Mouse (Mus musculus): ENCODE results near the gene Srrm4. TPM values are rescaled to one million over a fixed set of nuclear protein-coding genes. Genes with fewer than 3 reads are reported as not detected.

The Srrm4 gene
- total and polyA plus RNA-seq, 2 experiments from 2014 or later, result 8.0 to 15.4 TPM

GRCm38 (mm10) chr5:116405934-116406333 is 185.7 kb downstream of the Srrm4 start:
- H3K4me1 ChIP-seq (ENCODE audit: insufficient read depth, low read length), result no peaks in the 10 kb centered on the region; the same call in 1 of the 2 replicates
- DNase-seq (ENCODE audit: low spot score) (no peak), ATAC-seq (ENCODE audit: low FRiP score) (no peak)
- H3K27ac ChIP-seq (ENCODE audit: low read depth, low read length), result no peak overlapping the region
- H3K9ac ChIP-seq (replicated peaks; ENCODE audit: low read length, poor library complexity, severe bottlenecking), result no peak overlapping the region
- H3K9me3 ChIP-seq (ENCODE audit: low read length), result no peaks in the 10 kb centered on the region
- 83% methylated on average over 1 of the region's 1 CpGs for WGBS
- no peak overlapping the region for H3K4me2 ChIP-seq (ENCODE audit: low read depth, low read length, poor library complexity, severe bottlenecking)
- no peaks in the 10 kb centered on the region for H3K36me3 ChIP-seq (ENCODE audit: insufficient read depth, low read length)
- no peak overlapping the region for H3K4me3 ChIP-seq (ENCODE audit: low read depth, low read length)
- TF ChIP-seq CTCF (IDR thresholded peaks at IDR 0.05), result no peak
- no peaks in the 10 kb centered on the region; the same call in 1 of the 2 replicates for H3K27me3 ChIP-seq (ENCODE audit: insufficient read depth, low read length)

GRCm38 (mm10) chr5:116404063-116404462 is 187.6 kb downstream of the Srrm4 start:
- Histone ChIP-seq H3K9me3 (ENCODE audit: low read length) (no peaks in the 10 kb centered on the region), H3K27ac (ENCODE audit: low read depth, low read length) (no peak overlapping the region), H3K4me1 (ENCODE audit: insufficient read depth, low read length) (no peaks in the 10 kb centered on the region; the same call in 1 of the 2 replicates), H3K4me3 (ENCODE audit: low read depth, low read length) (no peak overlapping the region), H3K9ac (replicated peaks; ENCODE audit: low read length, poor library complexity, severe bottlenecking) (no peak overlapping the region), H3K27me3 (ENCODE audit: insufficient read depth, low read length) (no peaks in the 10 kb centered on the region), H3K36me3 (ENCODE audit: insufficient read depth, low read length) (no peaks in the 10 kb centered on the region), H3K4me2 (ENCODE audit: low read depth, low read length, poor library complexity, severe bottlenecking) (no peak overlapping the region)
- DNase-seq (ENCODE audit: low spot score) (no peak), ATAC-seq (ENCODE audit: low FRiP score) (no peak)
- 88% methylated on average over 2 of the region's 2 CpGs for WGBS
- no peak for TF ChIP-seq CTCF (IDR thresholded peaks at IDR 0.05)

GRCm38 (mm10) chr5:116400801-116401200 is 190.8 kb downstream of the Srrm4 start:
- no peaks in the 10 kb centered on the region for H3K9me3 ChIP-seq (ENCODE audit: low read length)
- no peak overlapping the region for H3K27ac ChIP-seq (ENCODE audit: low read depth, low read length)
- TF ChIP-seq CTCF (IDR thresholded peaks at IDR 0.05), result no peak
- no peak for DNase-seq (ENCODE audit: low spot score)
- no peak overlapping the region for H3K4me3 ChIP-seq (ENCODE audit: low read depth, low read length)
- H3K4me1 ChIP-seq (ENCODE audit: insufficient read depth, low read length), result no peaks in the 10 kb centered on the region
- no peaks in the 10 kb centered on the region for H3K27me3 ChIP-seq (ENCODE audit: insufficient read depth, low read length)
- no peak overlapping the region for H3K4me2 ChIP-seq (ENCODE audit: low read depth, low read length, poor library complexity, severe bottlenecking)
- H3K9ac ChIP-seq (replicated peaks; ENCODE audit: low read length, poor library complexity, severe bottlenecking), result no peak overlapping the region
- 44% methylated on average over 3 of the region's 3 CpGs for WGBS
- ATAC-seq (ENCODE audit: low FRiP score), result no peak
- H3K36me3 ChIP-seq (ENCODE audit: insufficient read depth, low read length), result no peaks in the 10 kb centered on the region

GRCm38 (mm10) chr5:116400042-116400730 is 191.4 kb downstream of the Srrm4 start:
- no peak overlapping the region for H3K4me3 ChIP-seq (ENCODE audit: low read depth, low read length)
- 87% methylated on average over 8 of the region's 8 CpGs for WGBS

GRCm38 (mm10) chr5:116396104-116396503 is 195.5 kb downstream of the Srrm4 start:
- no peaks in the 10 kb centered on the region for H3K4me1 ChIP-seq (ENCODE audit: insufficient read depth, low read length)
- WGBS, result 85% methylated on average over 5 of the region's 5 CpGs
- no peaks in the 10 kb centered on the region for H3K36me3 ChIP-seq (ENCODE audit: insufficient read depth, low read length)
- no peak overlapping the region for H3K4me3 ChIP-seq (ENCODE audit: low read depth, low read length)
- no peaks in the 10 kb centered on the region for H3K9me3 ChIP-seq (ENCODE audit: low read length)
- no peak for ATAC-seq (ENCODE audit: low FRiP score)
- no peak for TF ChIP-seq CTCF (IDR thresholded peaks at IDR 0.05)
- H3K9ac ChIP-seq (replicated peaks; ENCODE audit: low read length, poor library complexity, severe bottlenecking), result no peak overlapping the region
- H3K4me2 ChIP-seq (ENCODE audit: low read depth, low read length, poor library complexity, severe bottlenecking), result no peak overlapping the region
- no peaks in the 10 kb centered on the region for H3K27me3 ChIP-seq (ENCODE audit: insufficient read depth, low read length)
- DNase-seq (ENCODE audit: low spot score), result no peak
- no peak overlapping the region for H3K27ac ChIP-seq (ENCODE audit: low read depth, low read length)

More at GRCm38 (mm10) chr5:116400042-116400730, 191.4 kb downstream of the Srrm4 start:
- Histone ChIP-seq H3K27ac (ENCODE audit: low read depth, low read length) (no peak overlapping the region), H3K9me3 (ENCODE audit: low read length) (no peaks in the 10 kb centered on the region), H3K4me2 (ENCODE audit: low read depth, low read length, poor library complexity, severe bottlenecking) (no peak overlapping the region), H3K36me3 (ENCODE audit: insufficient read depth, low read length) (no peaks in the 10 kb centered on the region), H3K4me1 (ENCODE audit: insufficient read depth, low read length) (no peaks in the 10 kb centered on the region), H3K9ac (replicated peaks; ENCODE audit: low read length, poor library complexity, severe bottlenecking) (no peak overlapping the region), H3K27me3 (ENCODE audit: insufficient read depth, low read length) (no peaks in the 10 kb centered on the region)
- DNase-seq (ENCODE audit: low spot score) (no peak), ATAC-seq (ENCODE audit: low FRiP score) (no peak)
- no peak for TF ChIP-seq CTCF (IDR thresholded peaks at IDR 0.05)

- Histone ChIP-seq H3K4me1 (ENCODE audit: insufficient read depth, low read length) (peaks cover 11% of the 10 kb centered on the region; the same call in 1 of the 2 replicates), H3K9ac (replicated peaks; ENCODE audit: low read length, poor library complexity, severe bottlenecking) (no peak overlapping the region), H3K27me3 (ENCODE audit: insufficient read depth, low read length) (no peaks in the 10 kb centered on the region), H3K4me3 (ENCODE audit: low read depth, low read length) (no peak overlapping the region), H3K27ac (ENCODE audit: low read depth, low read length) (no peak overlapping the region), H3K9me3 (ENCODE audit: low read length) (no peaks in the 10 kb centered on the region), H3K4me2 (ENCODE audit: low read depth, low read length, poor library complexity, severe bottlenecking) (no peak overlapping the region), H3K36me3 (ENCODE audit: insufficient read depth, low read length) (no peaks in the 10 kb centered on the region)
- WGBS, result 68% methylated on average over 9 of the region's 9 CpGs
- ATAC-seq (ENCODE audit: low FRiP score), result no peak
- no peak for TF ChIP-seq CTCF (IDR thresholded peaks at IDR 0.05)
- no peak for DNase-seq (ENCODE audit: low spot score)
Observed at GRCm38 (mm10) chr5:116392603-116393002, 199.0 kb downstream of the Srrm4 start.

All from midbrain, postnatal 0 days (tissue).